Mouse (Mus musculus) ovary, postnatal 36 days (tissue): ENCODE measurements around the gene Pm20d2.

Experiments
- DNase-seq: peaks from one replicate; pipeline ENCODE4 v3.0.0; 2022; ENCODE audit warnings: low spot score, mixed read lengths

Gene Pm20d2

DNA sequence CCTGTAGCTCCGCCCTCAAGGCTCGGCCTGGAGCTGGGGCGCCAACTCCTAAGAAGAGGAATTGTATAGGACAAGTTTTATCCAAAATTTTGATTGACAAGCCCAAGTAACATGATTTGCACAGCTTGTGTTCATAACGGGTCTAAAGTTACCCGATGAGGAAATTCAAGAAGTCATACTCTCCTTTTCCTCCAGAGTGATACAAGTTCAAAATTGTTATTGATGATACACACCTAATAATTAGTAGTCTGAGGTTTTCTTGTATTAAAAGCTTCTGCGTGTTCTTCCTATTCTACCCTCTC, at the start of gene Pm20d2:
Gene Pm20d2, minus strand, starts transcription at position 3 of the 302 bp plus-strand sequence.
- no peak for DNase-seq

DNA sequence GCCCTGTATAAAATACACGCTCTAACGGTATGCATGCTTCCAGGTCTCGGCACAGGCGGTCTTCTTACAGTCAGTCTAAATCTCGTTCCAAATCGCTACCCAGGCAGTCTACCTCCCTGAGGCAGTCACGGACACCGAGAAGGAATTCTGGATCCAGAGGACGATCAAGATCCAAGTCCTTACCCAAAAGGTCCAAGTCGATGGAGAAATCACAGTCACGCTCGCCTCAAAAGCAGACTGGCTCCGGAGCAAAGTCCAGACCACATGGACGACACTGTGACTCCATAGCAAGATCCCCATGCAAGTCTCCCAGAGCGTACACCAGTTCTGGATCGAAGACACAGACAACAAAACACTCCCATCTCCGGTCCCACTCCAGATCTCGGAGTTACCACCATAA, 41.3 kb upstream of the Pm20d2 start:
- DNase-seq = no peak

DNA sequence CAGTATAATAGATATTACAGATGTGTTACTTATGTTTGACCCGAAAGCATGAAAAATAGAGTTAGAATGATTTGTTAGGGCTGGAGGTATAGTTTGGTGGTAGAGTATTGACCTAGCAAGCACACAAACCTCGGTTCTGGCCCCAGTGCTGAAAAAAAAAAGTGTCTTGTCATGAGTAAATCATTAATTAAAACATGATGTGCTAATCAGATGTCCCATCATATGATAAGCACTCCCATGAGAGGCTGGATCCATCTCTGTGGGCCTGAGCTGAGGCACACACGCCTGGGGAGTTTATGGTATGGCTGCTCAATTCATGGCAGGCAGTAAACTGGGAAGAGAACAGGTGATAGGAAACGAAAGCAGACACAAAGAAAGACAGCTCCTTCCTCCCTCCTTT, 40.1 kb upstream of the Pm20d2 start:
- no peak for DNase-seq

DNA sequence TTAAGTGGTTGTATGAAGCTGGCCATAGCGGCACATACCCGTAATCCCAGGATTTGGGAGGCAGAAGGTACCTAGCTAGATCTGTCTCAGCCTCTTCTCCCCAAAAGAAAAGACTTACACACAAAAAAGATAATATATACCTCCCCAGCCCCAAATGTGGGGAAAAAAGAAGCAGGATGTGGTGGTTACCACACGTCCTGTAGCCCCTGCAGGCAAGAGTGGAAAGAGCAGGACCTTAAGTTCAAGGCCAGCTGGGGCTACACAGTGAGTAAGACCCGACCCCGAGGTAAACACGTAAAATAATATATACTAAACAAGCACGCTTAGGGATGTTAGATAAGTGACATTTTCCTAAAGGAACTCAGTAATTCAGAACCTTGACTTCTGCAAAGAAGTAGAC, 37.6 kb upstream of the Pm20d2 start:
- no peak for DNase-seq

DNA sequence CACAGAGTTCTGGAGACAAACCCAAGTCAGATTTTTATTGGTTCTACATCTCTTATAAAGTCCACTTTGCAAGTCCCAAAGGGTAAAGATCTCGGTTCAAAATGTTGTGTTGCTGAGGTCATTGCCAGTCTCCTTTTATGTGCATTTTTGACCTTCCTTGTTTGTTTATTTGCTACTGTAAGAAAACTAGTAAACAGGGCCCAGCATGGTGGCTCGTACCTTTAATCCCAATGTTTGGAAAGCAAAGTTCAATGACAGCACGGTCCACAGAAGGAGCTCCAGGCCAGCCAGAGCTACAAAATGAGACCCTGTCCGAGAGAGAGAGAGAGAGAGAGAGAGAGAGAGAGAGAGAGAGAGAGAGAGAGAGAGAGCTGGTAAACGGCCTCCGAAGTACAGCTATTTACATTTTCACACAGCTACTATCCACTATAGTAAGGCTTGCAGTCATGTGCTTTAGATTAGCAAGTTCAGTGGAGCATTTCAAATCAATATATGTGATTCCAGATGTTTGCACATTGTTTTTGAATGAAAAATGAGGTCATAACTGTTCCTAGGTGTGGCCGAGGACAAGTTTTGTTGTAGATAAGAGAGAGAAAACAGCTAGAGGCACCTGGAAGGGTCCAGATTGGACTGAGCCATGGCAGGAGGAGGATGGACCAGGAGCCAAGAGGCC, 34.6 kb upstream of the Pm20d2 start:
- no peak for DNase-seq

DNA sequence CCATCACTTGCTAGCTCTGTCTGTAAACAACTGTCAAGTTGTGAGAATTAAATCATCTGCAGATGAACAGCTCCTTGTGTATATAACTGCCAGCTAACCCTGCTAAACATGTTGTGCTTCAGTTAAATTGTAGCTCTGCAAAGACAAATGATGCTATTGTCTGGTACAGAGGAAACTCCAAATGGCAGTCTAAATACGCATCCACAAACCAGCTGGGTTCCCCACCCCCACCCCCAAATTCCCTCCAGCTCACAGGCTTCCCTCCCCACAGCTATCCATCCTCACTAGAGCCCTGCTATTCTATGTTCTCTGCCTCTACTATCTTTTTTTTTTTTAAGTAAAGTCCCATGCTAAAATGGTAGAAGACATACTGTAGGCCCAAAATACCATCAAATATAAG, 32.3 kb upstream of the Pm20d2 start:
- DNase-seq = no peak

DNA sequence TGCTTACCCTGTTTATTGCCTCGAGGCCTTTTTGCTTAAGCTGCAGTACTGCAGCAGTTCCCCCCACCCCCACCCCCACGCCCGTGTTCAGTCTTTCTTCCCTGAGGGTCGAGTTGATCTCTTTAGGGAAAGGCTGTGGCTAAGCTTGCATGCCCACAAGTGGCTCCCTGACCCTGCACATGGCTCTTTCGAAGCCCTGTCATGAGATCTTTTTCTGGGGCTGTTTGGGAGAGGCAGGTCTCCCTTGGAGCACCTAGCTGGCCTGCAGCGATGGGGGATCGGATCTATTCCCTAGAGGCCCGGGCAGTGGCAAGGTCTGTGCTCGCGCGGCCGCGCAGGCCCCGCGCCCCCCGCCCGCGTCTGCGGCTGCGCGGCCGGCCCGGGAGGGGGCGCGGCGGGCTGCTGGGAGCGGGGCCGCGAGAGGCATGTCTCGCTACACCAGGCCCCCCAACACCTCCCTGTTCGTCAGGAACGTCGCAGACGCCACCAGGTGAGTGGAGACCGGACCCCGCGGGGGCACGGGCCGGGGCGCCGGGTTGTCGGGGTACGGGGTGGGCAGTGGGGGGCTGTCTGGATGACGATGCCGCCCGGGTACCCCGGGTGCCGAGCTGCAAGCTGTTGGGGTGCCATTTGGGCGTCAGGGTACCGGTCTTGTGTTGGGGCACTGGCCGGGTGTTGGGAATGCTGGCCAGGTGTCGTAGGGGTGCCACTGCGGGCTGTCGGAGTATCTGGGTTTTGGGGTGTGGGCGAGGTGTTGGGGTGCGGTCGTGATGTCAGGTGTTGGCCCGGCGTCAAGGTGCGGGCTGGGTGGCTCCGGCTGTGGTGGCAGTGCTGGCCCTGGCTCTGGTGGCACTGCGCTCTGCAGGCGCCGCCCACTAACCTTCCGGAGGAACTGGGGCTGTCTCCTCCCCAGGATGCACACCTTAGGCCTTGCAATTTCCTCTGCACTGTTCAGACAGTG, 19.6 kb upstream of the Pm20d2 start, which contains the start of gene Srsf12:
Gene Srsf12, plus strand, starts transcription at position 111 of the 961 bp plus-strand sequence.
- DNase-seq = peak; percentile 20

DNA sequence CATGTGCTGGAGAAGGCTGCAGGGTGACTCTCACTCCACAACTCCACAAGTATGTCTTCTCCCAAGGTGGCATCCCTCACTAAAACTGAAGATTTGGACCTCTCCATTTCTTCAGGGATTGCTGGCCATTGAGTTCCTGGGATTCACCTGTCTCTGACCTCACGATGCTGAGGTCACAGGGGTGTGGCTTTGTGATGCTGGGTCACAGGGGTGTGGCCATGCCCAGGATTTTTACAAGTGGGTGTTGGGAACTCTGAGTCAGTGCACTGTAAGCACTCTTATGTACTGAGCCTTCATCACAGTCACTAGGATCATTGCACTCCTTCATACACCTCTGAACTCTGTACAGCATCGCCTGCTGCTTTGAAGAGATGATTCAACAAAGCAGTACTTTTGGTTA, 18.0 kb upstream of the Pm20d2 start:
- no peak for DNase-seq

DNA sequence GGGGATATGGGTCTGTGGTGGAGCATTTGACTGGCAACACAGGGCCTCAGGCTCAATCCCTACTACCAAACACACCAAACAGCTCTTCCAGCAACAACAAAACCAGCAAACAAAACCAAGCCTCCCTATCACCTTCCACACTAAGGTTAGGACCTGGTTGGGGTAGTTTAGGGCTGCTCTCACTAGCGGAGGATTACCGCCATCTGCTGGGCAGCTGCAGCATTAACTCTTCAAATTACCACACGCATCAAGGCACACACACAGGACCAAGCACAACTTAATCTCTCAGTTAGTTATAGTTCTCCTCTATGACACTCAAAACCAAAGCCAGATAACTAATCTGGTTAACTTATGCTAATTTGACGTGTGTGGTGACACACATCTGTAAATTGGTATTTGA, 15.1 kb upstream of the Pm20d2 start:
- peak; percentile 62 for DNase-seq

DNA sequence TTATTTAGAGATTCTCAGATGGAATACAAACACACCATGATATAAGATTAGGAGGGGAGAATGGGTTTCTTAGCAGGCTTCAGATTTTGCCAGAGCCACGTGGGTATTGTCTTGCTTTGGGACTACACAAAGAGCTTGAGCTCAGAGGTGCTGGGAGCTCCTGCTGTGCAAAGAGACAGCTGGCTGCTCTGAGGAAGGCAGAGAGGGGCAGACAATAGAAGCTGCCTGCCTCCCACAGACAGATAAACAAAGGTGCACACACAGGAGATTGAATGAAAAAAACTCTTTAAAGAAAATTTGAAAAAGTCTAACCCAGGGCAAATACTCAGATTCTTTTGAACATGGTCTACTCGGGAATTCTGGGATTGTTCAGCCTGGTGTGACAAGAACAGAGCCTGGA, 8.6 kb upstream of the Pm20d2 start:
- no peak for DNase-seq

DNA sequence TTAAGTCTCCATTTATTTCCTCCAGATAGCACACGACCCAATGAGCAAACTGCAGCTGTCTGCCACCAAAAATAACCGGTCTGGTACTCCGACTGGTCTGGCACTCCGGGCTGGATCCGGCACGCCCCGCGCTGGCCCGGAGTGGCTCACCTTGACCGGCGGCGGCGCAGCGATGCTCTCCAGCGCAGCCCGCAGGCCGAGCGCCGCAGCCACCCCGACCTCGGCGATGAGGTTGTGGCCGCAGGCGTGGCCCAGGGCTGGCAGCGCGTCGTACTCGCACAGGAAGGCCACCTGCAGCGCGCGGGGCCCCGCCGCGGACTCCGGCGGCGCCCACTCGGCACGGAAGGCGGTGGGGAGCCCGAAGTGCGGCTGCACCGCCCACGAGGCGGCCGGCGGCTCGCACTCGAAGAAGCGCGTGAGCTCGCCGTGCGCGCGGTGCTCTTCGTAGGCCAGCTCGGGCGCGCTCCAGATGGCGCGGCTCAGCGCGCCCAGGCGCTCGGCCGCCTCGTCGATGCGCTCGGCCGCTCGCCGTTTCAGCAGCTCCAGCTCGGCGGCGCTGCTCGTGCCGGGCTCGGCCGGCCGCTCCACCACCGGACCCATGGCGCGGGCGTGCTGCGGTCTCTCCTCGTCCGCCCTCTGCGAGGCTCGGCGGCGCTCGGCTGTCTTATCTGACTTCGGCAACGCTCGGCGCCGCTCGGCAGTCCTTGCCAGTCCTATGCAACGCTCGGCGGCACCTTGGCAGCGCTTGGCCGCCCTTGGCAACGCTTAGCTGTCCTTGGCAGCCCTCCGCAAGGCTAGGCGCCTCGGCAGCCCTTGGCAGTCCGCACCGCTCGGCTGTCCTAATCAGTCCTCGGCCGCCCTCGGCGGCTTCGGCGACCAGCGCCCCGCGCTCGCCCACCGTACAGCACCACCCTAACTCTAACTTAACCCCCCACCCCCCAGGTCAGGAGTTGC, 479 bp downstream of the Pm20d2 start:
- DNase-seq = peak; percentile 96

DNA sequence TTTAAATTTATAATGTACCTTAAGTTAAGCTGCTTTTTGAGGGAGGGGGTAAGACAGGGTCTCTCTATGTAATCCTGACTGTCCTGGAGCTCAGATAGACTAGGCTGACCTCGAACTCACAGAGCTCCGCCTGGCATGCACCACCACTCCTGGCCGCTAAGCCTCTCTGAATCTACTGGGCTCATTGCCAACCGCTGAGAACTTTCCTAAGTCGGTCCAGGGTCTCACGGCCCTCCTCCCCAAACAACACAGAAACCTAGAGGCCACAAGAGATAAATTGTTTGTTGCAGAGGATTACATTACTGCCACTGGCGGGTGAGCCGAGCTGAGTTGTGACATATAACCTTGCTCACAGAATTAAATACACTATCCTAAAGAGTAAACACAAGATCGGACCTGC, 1.4 kb downstream of the Pm20d2 start:
- DNase-seq = peak; percentile 56

DNA sequence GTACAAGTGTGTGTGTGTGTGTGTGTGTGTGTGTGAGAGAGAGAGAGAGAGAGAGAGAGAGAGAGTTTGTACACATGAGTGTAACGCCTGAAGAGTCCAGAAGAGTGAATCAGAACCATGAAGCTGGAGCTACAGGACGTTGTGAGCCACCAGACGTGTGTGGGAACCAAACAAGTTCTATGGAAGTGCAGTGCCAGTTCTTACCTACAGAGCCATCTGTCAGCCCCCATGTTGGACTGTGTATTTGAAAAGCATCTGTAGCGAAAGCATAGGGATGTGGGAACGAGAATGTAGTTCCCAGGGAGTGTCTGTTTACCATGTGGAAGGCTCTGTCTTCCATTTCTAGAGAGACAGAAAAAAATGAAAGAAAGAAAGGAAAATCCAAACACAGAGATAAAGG, 6.1 kb downstream of the Pm20d2 start:
- no peak for DNase-seq

DNA sequence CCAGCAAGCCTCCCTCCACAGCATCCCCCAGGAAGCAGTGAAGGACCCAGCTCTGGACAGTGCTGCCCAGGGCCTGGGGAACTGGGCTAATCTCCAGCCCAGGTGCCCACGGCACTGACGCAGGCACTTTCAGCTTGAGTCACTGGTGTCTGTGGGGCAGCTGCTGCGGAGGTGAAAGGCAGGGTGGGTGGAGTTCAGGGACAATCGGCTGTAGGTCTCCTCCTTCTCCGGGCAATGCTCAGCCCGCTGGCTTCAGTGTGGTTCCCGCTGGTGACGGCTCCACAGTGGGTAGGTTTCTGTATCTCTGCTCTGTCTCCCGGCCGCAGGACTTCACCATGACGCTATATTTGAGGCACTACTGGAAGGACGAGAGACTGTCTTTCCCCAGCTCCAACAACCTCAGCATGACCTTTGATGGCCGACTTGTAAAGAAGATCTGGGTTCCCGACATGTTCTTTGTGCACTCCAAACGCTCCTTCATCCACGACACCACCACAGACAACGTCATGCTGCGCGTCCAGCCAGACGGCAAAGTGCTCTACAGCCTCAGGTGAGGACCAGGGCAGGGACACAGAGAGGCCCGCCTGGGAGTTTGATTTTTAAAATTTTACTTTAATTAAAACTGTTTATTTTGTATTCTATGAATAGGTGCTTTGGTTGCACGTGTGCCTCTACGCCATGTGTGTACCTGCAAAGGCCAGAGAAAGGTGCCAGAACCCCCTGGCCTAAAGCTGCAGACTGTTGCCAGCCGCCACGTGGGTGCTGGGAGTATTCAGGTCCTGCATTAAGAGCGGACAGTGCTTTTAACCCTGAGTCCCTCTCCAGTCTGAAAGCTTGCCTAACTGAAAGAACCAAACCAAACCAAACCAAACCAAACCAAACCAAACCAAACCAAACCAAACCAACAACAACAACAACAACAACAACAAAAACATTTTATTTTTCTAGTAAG, 37.2 kb downstream of the Pm20d2 start:
- no peak for DNase-seq

DNA sequence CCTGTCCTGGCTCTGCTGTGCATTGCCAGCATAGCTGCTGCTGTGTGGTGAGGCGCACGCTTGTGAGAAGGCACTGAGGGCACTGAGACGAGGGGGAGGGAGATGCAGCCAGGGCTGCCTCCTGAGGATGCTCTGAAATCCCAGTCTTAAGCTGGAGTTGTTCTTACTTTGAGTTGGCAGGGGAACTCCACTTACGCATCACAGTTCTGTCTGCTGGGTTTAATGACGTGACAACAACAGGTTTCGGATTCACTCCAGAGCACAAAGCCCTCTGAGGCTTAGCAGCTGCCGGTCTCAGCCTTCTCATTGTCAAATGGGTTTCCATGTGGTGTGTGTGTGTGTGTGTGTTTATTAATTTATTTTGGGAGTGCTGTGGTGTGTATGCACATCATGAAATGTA, 40.4 kb downstream of the Pm20d2 start:
- DNase-seq = no peak

DNA sequence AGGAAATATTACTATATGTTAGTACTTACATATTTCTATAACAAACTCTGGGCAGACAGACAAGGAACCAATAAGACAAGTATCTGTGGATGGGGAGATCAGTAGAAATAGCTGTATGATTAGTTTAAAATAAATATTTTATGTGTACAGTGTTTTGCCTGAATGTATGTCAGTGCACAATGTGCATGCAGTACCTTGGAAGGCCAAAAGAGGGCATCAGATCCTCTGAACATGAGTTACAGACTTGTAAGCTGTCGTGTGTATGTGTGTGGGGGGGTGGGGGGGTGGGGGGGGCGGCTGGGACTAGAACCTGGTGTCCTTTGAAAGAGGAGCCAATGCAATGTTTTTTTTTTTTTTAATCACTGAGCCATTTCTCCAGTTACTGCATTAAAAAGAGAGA, 41.7 kb downstream of the Pm20d2 start:
- DNase-seq = no peak

DNA sequence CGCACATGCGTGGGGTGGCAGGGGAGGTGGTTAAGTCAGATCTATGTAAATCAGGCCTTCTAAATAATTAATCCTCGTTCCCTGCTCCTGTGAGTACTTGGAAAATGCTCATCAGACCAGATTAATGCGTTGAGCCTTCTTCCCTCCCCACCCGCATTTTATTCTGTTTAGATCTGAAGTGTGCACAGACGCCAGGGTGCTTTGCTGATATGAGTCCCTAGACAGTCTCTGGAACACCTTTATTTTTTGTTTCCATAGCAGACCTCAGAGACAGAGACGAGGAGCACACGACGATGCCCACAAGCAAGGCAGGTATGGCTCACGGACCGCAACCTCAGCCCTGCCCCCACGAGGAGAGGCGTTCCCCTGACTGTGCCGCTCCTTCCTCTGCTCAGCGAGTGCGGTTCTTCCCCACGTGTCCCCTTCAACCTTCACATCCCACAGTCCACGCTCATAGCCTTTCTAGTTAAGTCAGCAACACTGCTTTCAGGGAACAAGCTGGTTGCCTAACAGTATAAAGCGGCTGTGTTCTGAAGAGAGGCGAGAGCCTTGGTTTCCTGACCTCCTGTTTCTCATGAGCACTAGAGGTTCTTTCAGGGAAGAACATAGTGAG, 42.8 kb downstream of the Pm20d2 start:
- DNase-seq = no peak

DNA sequence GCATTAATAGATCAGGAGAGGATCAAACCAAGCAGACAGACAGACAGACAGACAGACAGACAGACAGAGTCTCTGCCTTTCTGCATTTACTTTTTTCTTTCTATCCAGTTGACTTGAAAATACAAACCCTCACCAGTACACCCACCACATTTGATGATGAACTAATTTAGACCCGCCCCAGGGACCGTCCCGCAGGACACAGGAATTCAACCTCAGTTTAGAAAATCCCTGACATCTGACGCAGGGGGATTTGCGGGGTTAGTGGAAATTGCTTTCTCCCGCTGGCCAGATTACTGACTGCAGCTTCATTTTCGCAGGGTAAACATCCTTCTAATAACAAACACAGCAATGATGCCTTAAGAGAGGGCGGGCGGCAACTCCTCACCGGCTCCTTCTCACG, 57.3 kb downstream of the Pm20d2 start, which contains the start of gene Gabrr1:
Gene Gabrr1, plus strand, starts transcription at position 301 of the 400 bp plus-strand sequence.
- no peak for DNase-seq

DNA sequence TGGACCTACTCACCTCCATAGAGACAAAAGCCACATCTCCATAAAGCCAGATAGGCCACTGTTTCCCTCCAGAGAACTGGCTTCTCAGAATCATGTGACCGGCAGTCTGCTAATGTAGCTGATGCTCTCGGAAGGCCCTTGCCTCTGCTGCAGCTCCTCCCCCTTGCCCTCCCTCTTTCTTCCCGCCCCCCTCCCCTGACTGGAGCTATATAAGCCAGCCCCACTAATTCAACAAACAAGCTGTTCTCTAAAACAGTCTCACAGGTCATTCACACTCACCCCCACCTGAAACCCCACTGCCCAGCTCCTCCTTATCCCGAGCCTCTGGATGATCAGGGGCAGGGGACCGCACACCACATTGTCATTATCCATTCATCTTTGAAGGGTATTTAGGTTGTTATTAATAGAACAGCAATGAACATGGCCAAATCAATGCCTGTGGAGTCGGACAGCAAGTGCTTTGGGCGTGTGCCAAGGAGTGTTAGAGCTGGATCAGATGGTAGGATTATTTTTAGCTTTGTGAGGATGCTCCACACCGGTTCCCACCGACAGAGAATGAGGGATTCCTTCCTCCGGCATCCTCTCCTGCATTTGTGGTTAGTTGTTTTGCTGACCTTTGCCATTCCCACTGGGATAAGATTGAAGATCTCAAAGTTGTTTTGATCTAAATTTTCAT, 64.0 kb downstream of the Pm20d2 start:
- no peak for DNase-seq

DNA sequence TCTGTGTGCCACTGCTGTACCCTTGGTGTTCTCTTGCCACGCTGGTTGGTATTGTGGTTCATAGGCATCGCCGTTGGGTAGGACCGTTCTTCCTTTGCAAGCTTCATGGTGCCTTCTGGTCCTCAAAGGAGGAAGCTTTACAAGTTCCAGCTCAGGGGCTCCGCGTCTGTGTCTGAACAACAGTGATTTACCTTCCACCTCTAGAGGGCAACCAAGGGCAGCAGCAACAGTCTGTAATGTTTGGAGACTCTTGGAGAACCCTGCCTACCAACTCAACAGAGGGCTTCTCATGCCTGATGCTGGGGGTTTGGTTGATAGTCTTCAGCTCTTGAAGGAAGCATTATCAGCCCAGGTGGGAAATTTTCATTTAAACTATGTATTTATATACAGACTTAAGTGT, 65.0 kb downstream of the Pm20d2 start:
- DNase-seq = peak; percentile 30
